8 mouse cellular contexts compared by ENCODE assay signal in genomic region chr16:30374266-30374665, GRCm38 (mm10). TPM values are rescaled to one million over a fixed set of nuclear protein-coding genes. Genes with fewer than 3 reads are reported as not detected.
DNase-seq lines count a peak whose midpoint lies in the region; ATAC-seq and TF ChIP-seq lines count a peak whose summit lies in the region.

No protein-coding gene starts in this region.

- no peak overlapping the region for H3K4me3 ChIP-seq in embryonic facial prominence, embryonic 11.5 days (ENCODE audit: low read depth, low read length)
- H3K4me3 ChIP-seq in embryonic facial prominence, embryonic 10.5 days, result no peak overlapping the region
- H3K4me3 ChIP-seq in lung, embryonic 14.5 days (ENCODE audit: low read depth, low read length), result no peak overlapping the region
- no peak overlapping the region for H3K4me3 ChIP-seq in lung, adult 2 months (replicated peaks; ENCODE audit: extremely low read depth, low read depth, low read length)

- no peak for TF ChIP-seq POLR2A in lung, adult 2 months (IDR thresholded peaks at IDR 0.05; ENCODE audit: borderline replicate concordance, extremely low read depth, low read depth, low read length)

- H3K4me1 ChIP-seq in embryonic facial prominence, embryonic 11.5 days (ENCODE audit: control insufficient read depth, insufficient read depth, low read length), result no peaks in the 10 kb centered on the region
- H3K4me1 ChIP-seq in embryonic facial prominence, embryonic 10.5 days, result no peaks in the 10 kb centered on the region
- H3K4me1 ChIP-seq in lung, embryonic 14.5 days (ENCODE audit: insufficient read depth), result no peaks in the 10 kb centered on the region
- no peaks in the 10 kb centered on the region; the same call in 1 of the 2 replicates for H3K4me1 ChIP-seq in lung, adult 2 months (ENCODE audit: control insufficient read depth, insufficient read depth, low read length)

- no peak for ATAC-seq in embryonic facial prominence, embryonic 11.5 days (replicated peaks; ENCODE audit: insufficient number of reproducible peaks, low FRiP score, low TSS enrichment, low read depth)
- ATAC-seq in lung, embryonic 14.5 days (ENCODE audit: insufficient read depth), result no peak

- H3K27ac ChIP-seq in embryonic facial prominence, embryonic 11.5 days (replicated peaks; ENCODE audit: low read depth, low read length), result no peak overlapping the region
- H3K27ac ChIP-seq in embryonic facial prominence, embryonic 10.5 days (replicated peaks), result no peak overlapping the region
- H3K27ac ChIP-seq in lung, embryonic 14.5 days (ENCODE audit: low read depth), result no peak overlapping the region

- no peak overlapping the region for H3K9ac ChIP-seq in embryonic facial prominence, embryonic 11.5 days (replicated peaks; ENCODE audit: low read length)
- H3K9ac ChIP-seq in lung, embryonic 14.5 days, result no peak overlapping the region

- WGBS in embryonic facial prominence, embryonic 11.5 days, result 75% methylated on average over 3 of the region's 3 CpGs
- 77% methylated on average over 3 of the region's 3 CpGs for WGBS in embryonic facial prominence, embryonic 10.5 days
- WGBS in lung, embryonic 14.5 days, result 56% methylated on average over 3 of the region's 3 CpGs
- WGBS in lung, adult 2 months, result 48% methylated on average over 3 of the region's 3 CpGs

- H3K9me3 ChIP-seq in embryonic facial prominence, embryonic 11.5 days (replicated peaks; ENCODE audit: control insufficient read depth, low read length), result no peaks in the 10 kb centered on the region
- no peaks in the 10 kb centered on the region for H3K9me3 ChIP-seq in embryonic facial prominence, embryonic 10.5 days
- no peaks in the 10 kb centered on the region for H3K9me3 ChIP-seq in lung, embryonic 14.5 days (ENCODE audit: low read depth, low read length)

- intact Hi-C loops in left cerebral cortex, postnatal 4 days (cut with DNase I), result no loop called here

- no peaks in the 10 kb centered on the region for H3K36me3 ChIP-seq in embryonic facial prominence, embryonic 11.5 days (replicated peaks; ENCODE audit: control insufficient read depth, insufficient read depth, low read depth, low read length)
- peaks cover 8% of the 10 kb centered on the region for H3K36me3 ChIP-seq in embryonic facial prominence, embryonic 10.5 days (replicated peaks)
- H3K36me3 ChIP-seq in lung, embryonic 14.5 days (ENCODE audit: insufficient read depth), result no peaks in the 10 kb centered on the region
- no peaks in the 10 kb centered on the region for H3K36me3 ChIP-seq in splenic B cell, adult 2 months (ENCODE audit: control insufficient read depth, insufficient read depth, low read length, poor library complexity, severe bottlenecking)

- H3K4me2 ChIP-seq in embryonic facial prominence, embryonic 11.5 days (ENCODE audit: low read depth, low read length), result no peak overlapping the region
- H3K4me2 ChIP-seq in lung, embryonic 14.5 days, result no peak overlapping the region

- DNase-seq in embryonic facial prominence, embryonic 11.5 days (ENCODE audit: low spot score), result peak; percentile 81
- DNase-seq in embryonic facial prominence, embryonic 10.5 days (ENCODE audit: low spot score), result no peak
- peak; percentile 85 for DNase-seq in lung, embryonic 14.5 days
- no peak for DNase-seq in lung, adult 2 months
- peak; percentile 34 for DNase-seq in c-Kit-negative CD71-positive TER-119-positive erythroid progenitor cells, embryonic 14.5 days (ENCODE audit: low read depth, low spot score)
- DNase-seq in forelimb bud, embryonic 11.5 days (ENCODE audit: low read depth, low spot score), result peak; percentile 57
- peak; percentile 24 for DNase-seq in left cerebral cortex, postnatal 4 days
- peak; percentile 80 for DNase-seq in splenic B cell, adult 2 months (ENCODE audit: low read depth, low spot score)

- TF ChIP-seq CTCF in lung, embryonic 14.5 days (IDR thresholded peaks at IDR 0.05; ENCODE audit: low read depth), result peak; percentile 85
- no peak for TF ChIP-seq CTCF in lung, adult 2 months (IDR thresholded peaks at IDR 0.05; ENCODE audit: insufficient read depth, low read length)

- no peaks in the 10 kb centered on the region for H3K27me3 ChIP-seq in embryonic facial prominence, embryonic 11.5 days (ENCODE audit: control insufficient read depth, insufficient read depth, low read length)
- no peaks in the 10 kb centered on the region for H3K27me3 ChIP-seq in embryonic facial prominence, embryonic 10.5 days (replicated peaks; ENCODE audit: low read depth, poor library complexity, severe bottlenecking)
- no peaks in the 10 kb centered on the region for H3K27me3 ChIP-seq in lung, embryonic 14.5 days (ENCODE audit: insufficient read depth, low read length)
- H3K27me3 ChIP-seq in splenic B cell, adult 2 months (ENCODE audit: control insufficient read depth, insufficient read depth, low read length, poor library complexity, severe bottlenecking), result no peaks in the 10 kb centered on the region

RNA-seq across cellular contexts. Expression of gene Atp13a3, which starts 31.5 kb away (rescaled TPM):
- polyA plus RNA-seq in embryonic facial prominence, embryonic 11.5 days (2014; fragmentation: Nextera tagmentation; extraction: Ambion mirVana), result 10.9 and 13.3 TPM in 2 replicates
- 10.3 and 11.4 TPM in 2 replicates for polyA plus RNA-seq in embryonic facial prominence, embryonic 10.5 days (2016; fragmentation: Nextera tagmentation; extraction: Ambion mirVana)
- polyA plus RNA-seq in lung, embryonic 14.5 days (2014; fragmentation: Nextera tagmentation; extraction: Ambion mirVana), result 17.4 and 19.9 TPM in 2 replicates
- 47.2 and 48.1 TPM in 2 replicates for polyA plus RNA-seq in lung, adult 2 months (2012; rRNA removed)
- 10 to 100 TPM; 75.4 to 83.1 TPM for total RNA-seq in left cerebral cortex, postnatal 4 days (2021)

Comparison
In these comparisons a context has a peak if more than half of its experiments do, and no peak if none do; other contexts are left out.
1. DNase-seq: peak in embryonic facial prominence, embryonic 11.5 days (single experiment), lung, embryonic 14.5 days (single experiment), c-Kit-negative CD71-positive TER-119-positive erythroid progenitor cells, embryonic 14.5 days (single experiment), forelimb bud, embryonic 11.5 days (single experiment), left cerebral cortex, postnatal 4 days (single experiment) and splenic B cell, adult 2 months (single experiment); none in embryonic facial prominence, embryonic 10.5 days (single experiment) and lung, adult 2 months (single experiment).